Mouse (Mus musculus): ENCODE results near the gene Ipp. TPM values are rescaled to one million over a fixed set of nuclear protein-coding genes. Genes with fewer than 3 reads are reported as not detected.

Gene Ipp
- total and polyA plus RNA-seq, 3 experiments, result 8.4 to 8.8 TPM; not detected in 1

DNA sequence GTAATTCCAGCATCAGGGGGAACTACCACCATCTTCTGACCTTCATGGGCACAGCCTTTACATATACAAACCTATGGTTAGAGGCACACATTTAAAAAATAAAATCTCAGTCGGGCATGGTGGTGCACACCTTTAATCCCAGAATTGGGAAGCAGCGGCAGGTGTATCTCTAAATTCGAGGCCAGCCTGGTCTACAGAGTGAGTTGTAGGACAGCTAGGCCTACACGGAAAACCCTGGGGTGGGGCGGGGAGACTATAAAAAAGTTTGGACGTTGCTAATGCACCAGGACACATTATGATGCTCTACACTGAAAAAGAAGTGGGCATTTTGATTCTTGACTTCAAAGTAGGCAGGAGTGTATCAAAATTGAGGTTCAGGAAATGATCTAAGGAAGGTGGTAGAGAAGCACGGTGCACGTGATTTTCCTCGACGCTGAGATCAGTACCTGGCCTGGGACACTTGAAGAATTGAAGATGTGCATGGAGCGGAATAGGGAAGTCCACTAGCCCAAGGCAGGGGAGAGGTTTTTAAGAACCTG is 394 bp upstream of the Ipp start:
- no peaks in the 10 kb centered on the region for H3K9me3 ChIP-seq (replicated peaks; ENCODE audit: insufficient read depth, low read length)
- TF ChIP-seq ETS1 (IDR thresholded peaks at IDR 0.05; ENCODE audit: low read depth, low read length) (0 out of 2 replicates have a peak, but pooled peaks have one; percentile 36), MYC (IDR thresholded peaks at IDR 0.05; ENCODE audit: low read depth, low read length) (peak; percentile 58; the same call in 1 of the 2 replicates), ELF1 (IDR thresholded peaks at IDR 0.05; ENCODE audit: low read depth, low read length) (no peak), E2F4 (IDR thresholded peaks at IDR 0.05; ENCODE audit: borderline replicate concordance, low read depth, low read length) (peak; percentile 20; the same call in 1 of the 2 replicates), SMC3 (IDR thresholded peaks at IDR 0.05; ENCODE audit: low read depth, low read length) (no peak), MAX (IDR thresholded peaks at IDR 0.05; ENCODE audit: low read length) (peak; percentile 90)
- H3K27ac ChIP-seq (ENCODE audit: control insufficient read depth, low read depth, low read length), result peak overlapping the region; percentile 35
- peaks cover 0 to 12% of the 10 kb centered on the region in 2 experiments; a peak in 2 of 4 replicates for H3K36me3 ChIP-seq (ENCODE audit: control insufficient read depth in 1 of 2, insufficient read depth in 2 of 2, low read length in 2 of 2)
- peak overlapping the region; percentile 43 to 60 for H3K4me3 ChIP-seq (ENCODE audit: control insufficient read depth in 1 of 2, insufficient read depth in 1 of 2, low read depth in 2 of 2, low read length in 2 of 2)
- peaks cover 0 to 12% of the 10 kb centered on the region in 2 experiments; a peak in 2 of 4 replicates for H3K4me1 ChIP-seq (ENCODE audit: control insufficient read depth in 1 of 2, insufficient read depth in 2 of 2, low read length in 2 of 2)
- H3K9ac ChIP-seq (ENCODE audit: control insufficient read depth, low read depth, low read length, poor library complexity, severe bottlenecking), result peak overlapping the region; percentile 65
- no peaks in the 10 kb centered on the region for H3K27me3 ChIP-seq (ENCODE audit: control insufficient read depth in 1 of 2, insufficient read depth in 2 of 2, low read length in 2 of 2)
- no peak for DNase-seq (ENCODE audit: low read depth, low spot score)
- peaks cover 6% of the 10 kb centered on the region; the same call in 1 of the 2 replicates for H3K79me2 ChIP-seq (ENCODE audit: control insufficient read depth, insufficient read depth, low read length, poor library complexity)

DNA sequence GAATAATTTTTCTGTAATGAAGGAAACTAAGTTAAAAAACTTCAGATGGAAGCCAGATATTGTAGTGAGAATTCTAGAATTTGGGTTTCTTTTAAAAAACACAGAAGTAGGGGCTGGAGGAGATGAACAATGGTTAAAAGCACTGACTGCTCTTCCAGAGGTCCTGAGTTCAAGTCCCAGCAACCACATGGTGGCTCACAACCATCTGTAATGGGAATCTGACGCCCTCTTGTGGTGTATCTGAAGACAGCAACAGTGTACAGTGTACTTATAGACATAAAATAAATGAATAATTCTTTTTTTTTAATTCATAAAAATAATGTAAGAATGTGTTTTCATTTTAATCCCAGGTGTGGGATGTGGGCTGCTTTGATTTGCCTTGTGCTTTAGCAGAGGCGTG is 23.8 kb downstream of the Ipp start:
- H3K27me3 ChIP-seq (ENCODE audit: control insufficient read depth in 1 of 2, insufficient read depth in 2 of 2, low read length in 2 of 2), result no peaks in the 10 kb centered on the region
- TF ChIP-seq ZNF384 (IDR thresholded peaks at IDR 0.05; ENCODE audit: low read depth, low read length) (0 out of 2 replicates have a peak, but pooled peaks have one; percentile 13), UBTF (IDR thresholded peaks at IDR 0.05; ENCODE audit: borderline replicate concordance, insufficient read depth, low read depth, low read length) (no peak), CTCF (IDR thresholded peaks at IDR 0.05 in 2 of 3, conservative IDR thresholded peaks at IDR 0.05 in 1 of 3; ENCODE audit: control insufficient read depth in 1 of 3, insufficient read depth in 1 of 3, low read depth in 2 of 3, low read length in 3 of 3, poor library complexity in 1 of 3, severe bottlenecking in 1 of 3) (peak; percentile 8 to 57 (median 22); a peak in 3 of 6 replicates), TCF12 (IDR thresholded peaks at IDR 0.05; ENCODE audit: low read depth, low read length) (no peak), JUND (IDR thresholded peaks at IDR 0.05; ENCODE audit: low read depth, low read length) (0 out of 2 replicates have a peak, but pooled peaks have one; percentile 21), MAFK (IDR thresholded peaks at IDR 0.05; ENCODE audit: borderline replicate concordance, low read depth, low read length) (no peak), SMC3 (IDR thresholded peaks at IDR 0.05; ENCODE audit: low read depth, low read length) (peak; percentile 61), ZMIZ1 (IDR thresholded peaks at IDR 0.05; ENCODE audit: low read depth, low read length) (no peak), MYC (IDR thresholded peaks at IDR 0.05; ENCODE audit: low read depth, low read length) (peak; percentile 76; the same call in 1 of the 2 replicates), ZC3H11A (IDR thresholded peaks at IDR 0.05; ENCODE audit: low read depth, low read length) (peak; percentile 40; the same call in 1 of the 2 replicates), RAD21 (IDR thresholded peaks at IDR 0.05; ENCODE audit: low read depth, low read length) (peak; percentile 63)
- no peak overlapping the region for H3K4me3 ChIP-seq (ENCODE audit: control insufficient read depth in 1 of 2, insufficient read depth in 1 of 2, low read depth in 2 of 2, low read length in 2 of 2)
- peak; percentile 43 for DNase-seq (ENCODE audit: low read depth, low spot score)
- H3K27ac ChIP-seq (ENCODE audit: control insufficient read depth, low read depth, low read length), result no peak overlapping the region
- H3K36me3 ChIP-seq (ENCODE audit: control insufficient read depth in 1 of 2, insufficient read depth in 2 of 2, low read length in 2 of 2), result peaks cover 0 to 2% of the 10 kb centered on the region in 2 experiments; a peak in 1 of 4 replicates
- H3K9me3 ChIP-seq (replicated peaks; ENCODE audit: insufficient read depth, low read length), result no peaks in the 10 kb centered on the region
- H3K4me1 ChIP-seq (ENCODE audit: control insufficient read depth in 1 of 2, insufficient read depth in 2 of 2, low read length in 2 of 2), result no peaks in the 10 kb centered on the region
- H3K79me2 ChIP-seq (ENCODE audit: control insufficient read depth, insufficient read depth, low read length, poor library complexity), result no peaks in the 10 kb centered on the region
- H3K9ac ChIP-seq (ENCODE audit: control insufficient read depth, low read depth, low read length, poor library complexity, severe bottlenecking), result no peak overlapping the region
